Mouse (Mus musculus) adrenal gland, adult (tissue): ENCODE results near the gene Zdhhc22.
A peak's percentile ranks its signal among the peaks of the same experiment; 100 is the strongest.

ENCODE experiments used
- DNase-seq, 2 experiments: peaks; one replicate each; pipeline ENCODE4 v3.0.0; 2022 to 2023; ENCODE audit warnings: low spot score in 1 of 2; ENCODE audit not compliant: inconsistent age in 2 of 2

Zdhhc22 gene

DNA sequence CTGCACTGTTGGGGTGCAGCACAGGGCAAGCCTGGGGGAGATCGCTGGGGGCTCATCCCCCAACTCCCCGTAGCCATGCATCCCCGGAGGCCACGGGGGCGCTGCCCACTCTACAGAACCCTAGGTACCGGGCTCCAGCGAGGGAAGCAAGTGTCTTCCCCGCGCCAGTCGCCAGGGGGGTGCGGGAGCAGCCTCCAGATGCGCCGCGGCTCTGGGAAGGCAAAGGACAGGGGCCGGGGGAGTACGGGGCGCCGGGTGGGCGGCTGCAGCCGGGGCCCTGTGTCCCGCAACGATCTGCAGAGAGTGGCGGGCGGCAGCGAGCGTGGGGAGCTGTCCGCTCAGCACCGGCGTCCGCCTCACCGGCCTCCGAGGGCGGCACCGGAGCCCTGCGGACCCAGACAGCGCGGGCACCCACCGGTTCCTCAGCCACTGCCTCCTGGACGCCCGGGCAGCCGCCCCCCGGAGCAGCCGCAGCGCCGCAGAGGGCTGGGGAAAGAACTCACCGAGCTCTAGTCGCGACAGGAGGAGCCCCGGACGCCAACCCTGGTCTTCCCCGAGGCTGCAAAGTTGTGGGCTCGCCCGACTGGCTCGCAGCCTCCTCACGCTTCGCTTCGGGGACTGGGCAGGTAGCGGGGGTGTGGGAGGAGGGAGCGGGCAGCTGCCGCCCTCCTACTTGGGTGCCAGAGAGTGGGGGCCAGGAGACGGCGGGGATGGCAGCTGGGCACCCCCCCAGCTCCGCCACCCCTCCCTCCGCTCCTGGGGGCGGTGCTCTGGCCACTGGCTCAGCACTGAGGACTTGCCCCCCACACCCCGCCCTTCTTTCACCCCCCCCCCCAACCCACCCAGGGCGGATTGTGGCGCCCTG, at the start of gene Zdhhc22:
TSS of gene Zdhhc22 (minus strand) at position 541 of the 865 bp plus-strand sequence.
- peak in 1 of 2 experiments; percentile 67 for DNase-seq

DNA sequence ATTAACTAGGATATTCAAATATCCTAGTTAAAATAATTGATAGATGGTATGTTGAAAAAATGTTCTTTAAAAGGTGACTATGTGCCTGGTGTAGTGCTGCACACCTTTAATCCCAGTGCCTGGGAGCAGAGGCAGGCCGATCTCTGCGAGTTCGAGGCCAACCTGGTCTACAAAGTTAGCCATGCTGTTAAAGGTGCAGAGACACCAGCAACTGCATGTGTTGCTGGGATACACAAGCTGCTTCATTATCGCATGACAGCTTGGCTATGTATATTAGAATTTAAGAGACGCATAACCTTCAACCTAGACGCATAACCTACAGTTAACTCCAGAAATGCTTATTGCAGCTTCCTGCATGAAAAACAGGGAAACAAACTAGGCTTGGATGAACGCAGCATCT, 46.4 kb upstream of the Zdhhc22 start:
- DNase-seq: no peak

DNA sequence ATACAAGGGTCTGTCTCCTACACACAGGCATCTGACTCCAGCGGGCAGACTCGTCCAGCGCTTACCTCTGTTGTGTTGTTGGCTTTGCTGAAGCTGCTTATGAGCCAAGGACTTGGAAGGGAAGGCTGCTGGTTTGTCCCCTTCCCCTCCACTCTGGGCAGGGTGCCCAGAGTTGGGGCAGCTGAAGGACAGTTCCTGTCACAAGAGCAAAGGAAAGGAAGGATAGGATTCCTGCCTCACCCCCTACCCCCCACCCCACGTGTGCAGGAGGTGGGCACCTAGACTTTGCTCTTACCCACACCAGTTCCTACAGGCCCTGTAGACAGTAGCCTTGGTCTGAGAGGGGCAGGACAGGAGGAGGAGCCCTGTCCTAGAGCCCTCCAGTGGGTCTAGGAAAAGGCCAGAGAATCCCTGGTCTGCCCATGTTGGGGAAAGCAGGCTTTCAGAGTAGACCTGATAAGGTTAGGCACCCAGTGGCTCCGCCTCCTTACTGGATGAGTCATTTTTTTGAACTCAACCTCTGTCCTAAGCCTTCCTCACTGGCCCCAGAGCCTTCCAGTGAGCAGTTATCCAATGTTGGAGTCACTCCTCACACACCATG, 41.0 kb upstream of the Zdhhc22 start:
- peak in 1 of 2 experiments; percentile 37 for DNase-seq

DNA sequence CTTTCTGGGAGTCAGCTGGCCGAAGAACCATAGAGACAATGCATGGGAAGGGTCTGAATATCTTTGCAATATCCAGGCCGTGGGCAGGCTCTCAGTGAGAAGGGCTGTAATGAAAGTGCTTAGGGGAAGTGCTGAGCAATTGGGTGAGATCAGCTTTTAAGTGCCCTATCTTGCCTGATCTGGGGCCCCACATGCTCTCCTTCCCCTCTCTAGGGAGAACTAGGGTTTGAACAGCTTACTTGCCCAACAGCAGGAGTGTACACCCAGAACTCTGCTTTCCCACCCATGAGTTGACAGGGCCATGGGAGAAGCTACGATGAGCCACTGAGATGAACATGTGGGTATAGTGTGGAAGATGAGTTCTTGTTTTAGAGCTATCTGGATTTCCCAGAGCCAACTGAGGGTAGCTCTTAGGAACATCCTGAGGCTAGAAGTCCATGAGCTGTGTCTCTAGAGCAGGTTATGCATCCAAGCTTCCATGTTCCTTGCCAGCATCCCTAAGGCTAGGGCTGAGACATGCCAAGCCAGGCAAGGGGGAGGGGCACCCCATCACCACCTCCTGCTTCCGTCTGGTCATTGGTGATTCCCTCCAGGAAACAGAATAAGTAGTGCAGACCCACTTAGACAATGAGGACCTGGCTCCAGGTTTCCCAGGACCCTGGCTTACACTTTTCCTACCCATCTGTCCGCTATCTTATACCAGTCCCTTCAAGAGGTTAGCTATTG, 39.2 kb upstream of the Zdhhc22 start:
- DNase-seq: no peak

DNA sequence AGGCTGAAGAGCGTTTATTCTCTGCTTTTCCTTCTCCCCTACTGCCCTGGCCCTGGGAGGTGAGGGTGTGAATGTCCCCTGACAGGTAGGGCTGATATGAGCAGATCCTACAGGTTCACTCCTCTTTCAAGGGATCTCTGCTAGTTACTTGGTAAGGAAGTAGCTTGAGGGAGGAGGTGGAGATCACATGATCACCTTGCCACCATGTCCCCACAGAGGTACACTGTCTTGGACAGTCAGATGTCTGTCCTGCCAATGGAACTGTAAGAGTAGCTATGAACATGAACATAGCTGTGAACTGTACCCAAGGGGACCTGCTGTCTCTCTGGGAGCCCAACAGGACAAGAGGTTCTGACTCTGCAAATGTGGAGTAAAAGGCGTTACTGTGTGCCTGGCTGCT, 37.8 kb upstream of the Zdhhc22 start:
- no peak for DNase-seq

DNA sequence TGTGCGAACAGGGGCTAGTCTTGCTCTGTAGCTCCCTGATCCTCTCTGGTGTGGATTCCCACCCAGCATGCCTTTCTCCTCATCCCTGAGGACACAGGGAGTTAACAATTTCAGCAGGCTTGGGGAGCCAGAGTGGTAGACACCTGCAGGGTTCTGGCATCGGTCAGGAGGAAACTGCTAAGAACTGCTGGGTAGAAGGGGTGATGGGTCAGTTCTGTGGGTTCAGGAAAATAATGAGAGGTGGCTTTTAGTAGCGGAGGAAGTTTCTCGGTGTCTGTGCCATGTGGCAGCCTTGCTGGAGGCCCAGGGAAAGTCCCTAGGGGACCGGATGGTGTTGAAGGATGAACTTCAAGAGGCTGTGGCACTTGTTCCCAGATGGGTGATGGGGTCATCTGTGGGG, 37.2 kb upstream of the Zdhhc22 start:
- DNase-seq: no peak

DNA sequence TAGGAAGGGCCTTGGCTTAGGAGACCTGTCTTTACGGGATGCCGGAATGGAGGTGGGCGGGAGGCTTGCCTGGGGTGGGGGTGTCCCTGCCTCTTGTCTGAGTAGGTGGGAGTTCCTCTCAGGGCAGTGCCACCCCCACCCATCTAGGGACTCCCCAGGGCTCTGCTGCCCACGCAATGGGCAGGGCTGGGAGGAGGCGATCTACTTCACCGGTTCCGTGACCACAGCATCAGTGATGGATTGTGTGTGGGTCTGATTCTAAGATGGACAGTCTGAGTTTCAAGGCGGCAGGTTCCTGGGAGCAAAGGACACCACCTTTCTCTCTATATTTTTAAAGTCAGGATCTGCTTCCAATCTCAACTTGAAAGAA, 36.6 kb upstream of the Zdhhc22 start:
- DNase-seq: no peak

DNA sequence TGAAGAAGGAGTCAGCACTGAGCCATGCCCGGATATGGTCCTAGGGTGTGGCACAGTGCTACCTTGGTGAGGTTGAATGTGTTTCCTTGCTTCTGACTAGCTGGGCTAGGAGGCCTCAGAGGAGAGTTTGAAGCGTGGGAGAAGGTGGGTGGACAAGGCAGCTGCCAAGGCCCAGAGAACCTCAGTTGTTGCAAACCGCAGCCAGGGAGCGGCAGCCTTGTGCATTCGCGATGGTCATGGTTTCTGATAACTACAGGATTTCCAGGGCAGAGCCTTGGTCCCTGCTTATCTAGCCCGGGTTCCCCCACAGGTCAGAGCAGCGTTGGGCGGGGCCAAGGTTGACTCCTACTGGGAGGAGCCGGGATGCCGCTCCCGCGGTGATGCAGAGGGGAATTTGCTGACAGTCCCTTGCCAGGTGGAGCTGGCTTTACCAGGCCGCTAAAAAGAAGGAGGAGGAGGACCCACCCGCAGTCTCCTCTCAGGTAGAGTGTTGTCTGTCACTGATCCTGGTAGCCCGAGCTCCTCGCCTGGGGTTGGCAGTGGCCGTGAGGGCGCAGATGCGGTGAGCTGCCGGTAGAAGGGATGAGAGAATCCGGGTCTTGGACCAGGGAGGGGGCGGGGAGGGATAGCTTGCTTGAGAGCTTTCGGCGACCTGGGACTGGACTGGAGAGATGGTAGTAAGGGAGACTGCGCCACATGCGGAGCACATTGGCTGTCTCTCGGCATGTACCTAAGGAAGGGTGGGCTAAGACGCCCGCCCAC, 36.1 kb upstream of the Zdhhc22 start:
- DNase-seq: peak; percentile 34 to 61

DNA sequence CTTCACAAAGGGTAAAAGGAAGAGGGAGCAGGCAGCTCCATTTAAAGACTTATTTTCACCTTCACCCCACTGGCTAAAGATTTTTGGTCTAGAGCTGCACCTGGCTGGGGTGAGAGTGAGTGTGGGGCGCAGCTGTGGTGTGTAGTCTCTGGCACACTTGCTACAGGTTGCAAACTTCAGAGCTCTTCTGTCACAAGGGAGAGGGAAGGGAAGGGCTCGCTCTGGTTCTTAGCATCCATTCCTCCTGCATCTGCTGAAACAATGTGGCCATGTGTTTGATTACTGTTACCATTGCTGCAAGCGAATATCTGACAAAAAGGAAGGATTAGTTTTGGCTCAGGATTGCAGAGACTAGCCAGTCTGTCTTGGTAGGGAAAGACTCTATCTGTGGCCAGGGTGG, 33.2 kb upstream of the Zdhhc22 start:
- no peak for DNase-seq

DNA sequence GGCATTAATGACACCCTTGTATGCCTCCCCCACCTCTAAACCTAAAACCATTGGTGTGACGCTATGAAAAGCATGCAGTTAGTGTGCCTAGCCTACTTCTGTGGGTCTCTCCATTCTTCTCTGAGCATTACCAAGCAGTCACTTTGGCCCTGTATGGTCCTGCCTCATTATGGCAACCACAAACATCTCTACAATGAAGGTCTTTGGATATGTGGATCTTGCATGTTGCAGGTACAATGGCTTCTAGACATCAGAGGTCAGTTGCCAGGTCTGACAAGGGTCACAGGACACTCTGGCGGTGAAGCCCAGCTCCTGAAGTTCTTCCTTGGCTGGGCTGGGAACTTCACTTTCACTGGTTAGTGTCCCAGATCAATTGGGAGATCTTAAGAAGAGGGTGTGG, 31.8 kb upstream of the Zdhhc22 start:
- DNase-seq: no peak

DNA sequence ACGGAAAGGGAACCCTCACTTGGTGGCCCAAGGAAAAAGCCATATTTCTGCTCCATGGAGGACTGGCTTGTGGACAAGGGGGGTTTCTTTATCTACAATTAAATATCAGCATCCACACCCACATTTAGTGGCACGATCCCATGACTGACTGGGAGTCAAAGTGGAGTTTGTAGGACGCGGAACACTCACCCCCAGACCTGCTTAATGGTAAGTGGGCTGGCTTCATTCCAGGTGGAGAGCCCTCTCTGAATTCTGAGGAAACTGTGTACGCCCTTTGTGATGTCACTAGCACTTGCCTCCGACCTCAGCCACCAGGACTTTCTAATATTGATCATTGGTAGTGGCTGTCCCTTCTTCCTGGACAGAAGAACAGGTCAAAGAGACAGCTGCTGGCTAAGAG, 30.8 kb upstream of the Zdhhc22 start, which contains the start of gene Tmem63c:
TSS of gene Tmem63c (plus strand) at position 301 of the 400 bp plus-strand sequence.
- no peak for DNase-seq

DNA sequence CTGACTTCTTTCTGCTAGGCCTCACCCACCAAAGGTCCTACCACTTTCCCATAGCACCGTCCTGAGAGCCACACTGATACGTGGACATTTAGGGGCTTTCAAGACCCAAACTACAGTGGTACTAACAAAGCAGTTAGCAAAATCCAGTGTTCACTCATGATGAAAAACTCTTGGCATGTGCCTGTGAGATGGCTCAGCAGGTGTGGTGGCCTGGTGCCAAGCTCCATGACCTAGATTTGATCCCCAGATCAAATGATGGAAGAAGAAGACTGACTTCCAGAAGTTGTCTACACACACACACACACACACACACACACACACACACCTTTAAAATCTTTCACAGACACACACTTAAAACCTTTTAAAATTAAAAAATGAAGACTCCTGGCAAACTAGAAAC, 28.5 kb upstream of the Zdhhc22 start:
- DNase-seq: no peak

DNA sequence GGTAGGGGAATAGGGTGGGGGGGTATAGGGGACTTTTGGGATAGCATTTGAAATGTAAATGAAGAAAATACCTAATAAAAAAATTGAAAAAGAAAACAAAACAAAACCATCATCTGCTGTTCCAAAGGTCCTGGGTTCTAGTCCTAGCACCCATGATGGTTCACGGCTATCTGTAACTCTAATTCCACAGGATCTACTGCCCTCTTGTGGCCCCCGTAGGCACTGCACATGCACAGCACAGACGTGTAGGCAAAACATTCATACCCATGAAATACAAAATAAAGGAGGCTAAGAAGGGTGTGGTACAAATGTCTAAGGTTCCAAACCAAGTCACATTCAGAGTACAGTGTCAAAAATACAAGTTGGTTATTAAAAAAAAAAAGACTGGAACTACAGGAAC, 26.8 kb upstream of the Zdhhc22 start:
- DNase-seq: peak in 1 of 2 experiments; percentile 51

DNA sequence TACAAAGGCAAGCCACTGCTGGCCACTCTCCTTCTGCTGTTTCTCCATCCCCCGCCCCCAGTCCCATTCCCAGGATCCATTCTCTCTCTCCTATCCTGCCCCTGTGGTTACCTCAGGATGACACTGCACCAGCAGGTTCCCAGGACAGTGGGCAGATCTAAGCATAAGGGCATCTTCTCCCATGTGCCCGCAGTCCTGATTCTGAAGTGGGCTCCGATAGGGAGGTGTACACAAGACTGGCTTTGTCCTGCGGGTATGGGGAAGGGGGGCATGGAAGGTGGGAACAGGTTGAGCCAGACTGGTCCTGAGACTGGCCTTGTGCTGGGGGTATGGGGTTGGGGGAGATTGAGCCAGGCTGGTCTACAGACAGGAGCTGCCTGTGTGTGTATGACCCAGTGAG, 14.4 kb upstream of the Zdhhc22 start:
- DNase-seq: no peak

DNA sequence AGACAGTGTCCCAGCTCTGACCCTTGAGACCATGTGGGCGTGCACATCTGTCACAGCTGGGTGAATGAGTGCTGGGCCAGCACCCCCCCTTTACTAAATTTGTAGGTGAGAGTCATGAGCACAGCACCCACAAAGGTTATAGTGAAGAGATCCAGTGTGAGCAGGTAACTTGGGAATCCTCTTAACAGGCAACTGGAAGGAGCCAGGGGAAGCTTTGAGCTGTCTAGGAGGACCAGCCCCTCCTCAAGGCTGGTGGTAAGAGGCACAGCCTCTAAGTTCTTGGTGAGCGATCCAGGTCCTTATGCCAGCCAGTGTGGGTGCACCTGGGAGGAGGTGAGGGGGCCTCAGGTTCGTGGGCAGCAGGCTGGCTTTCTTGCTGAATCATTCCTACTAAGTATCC, 13.4 kb upstream of the Zdhhc22 start:
- DNase-seq: no peak

DNA sequence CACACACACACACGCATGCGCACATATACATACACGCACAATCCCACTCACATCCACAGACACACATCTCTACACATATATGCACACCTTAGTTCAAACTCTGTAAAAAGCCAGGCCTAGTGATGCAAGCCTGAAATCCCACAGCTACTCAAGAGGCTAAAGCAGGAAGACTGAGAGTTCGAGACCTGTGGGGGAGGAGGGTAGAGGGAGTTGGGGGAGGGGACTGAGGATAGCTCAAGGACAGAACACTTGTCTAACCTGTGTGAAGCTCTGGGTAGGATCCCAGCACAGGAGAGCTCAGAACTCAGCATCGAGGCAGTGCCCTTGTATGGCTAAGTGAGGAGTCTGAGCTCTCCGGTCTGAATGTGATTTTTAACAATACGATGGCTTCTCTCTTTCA, 12.6 kb upstream of the Zdhhc22 start:
- DNase-seq: no peak

DNA sequence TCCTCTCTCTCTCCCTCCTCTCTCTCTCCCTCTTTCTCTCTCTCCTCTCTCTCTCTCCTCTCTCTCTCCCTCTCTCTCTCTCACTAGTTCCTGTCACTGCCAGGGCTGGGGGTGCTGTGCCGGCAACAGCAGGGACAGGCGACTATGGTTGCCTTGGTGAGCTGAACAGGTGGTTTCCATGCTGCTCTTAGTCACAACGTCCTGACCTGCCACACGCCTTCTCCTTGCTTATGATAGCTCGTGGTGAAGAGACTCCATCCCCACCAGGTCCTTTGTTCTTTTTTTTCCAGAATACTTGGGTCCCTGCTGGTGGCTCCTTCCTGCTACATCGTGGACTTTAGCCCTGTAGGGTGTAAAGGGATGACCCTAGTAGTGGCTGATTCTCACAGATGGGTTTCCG, 12.0 kb upstream of the Zdhhc22 start:
- no peak for DNase-seq

DNA sequence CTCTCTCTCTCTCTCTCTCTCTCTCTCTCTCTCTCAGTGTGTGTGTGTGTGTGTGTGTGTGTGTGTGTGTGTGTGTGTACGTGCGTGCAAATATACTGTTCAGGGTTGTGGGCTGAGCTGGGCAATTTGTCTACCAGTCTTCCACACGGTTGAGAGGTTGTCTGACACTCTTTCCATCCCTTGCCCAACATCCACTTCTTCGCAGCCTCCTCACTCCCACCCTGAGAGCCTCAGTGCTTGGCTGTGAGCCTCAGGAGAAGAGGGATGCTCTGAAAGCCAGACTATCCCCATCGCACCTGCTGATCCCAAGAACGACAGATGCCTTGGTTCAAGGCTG, 10.6 kb upstream of the Zdhhc22 start:
- DNase-seq: no peak

DNA sequence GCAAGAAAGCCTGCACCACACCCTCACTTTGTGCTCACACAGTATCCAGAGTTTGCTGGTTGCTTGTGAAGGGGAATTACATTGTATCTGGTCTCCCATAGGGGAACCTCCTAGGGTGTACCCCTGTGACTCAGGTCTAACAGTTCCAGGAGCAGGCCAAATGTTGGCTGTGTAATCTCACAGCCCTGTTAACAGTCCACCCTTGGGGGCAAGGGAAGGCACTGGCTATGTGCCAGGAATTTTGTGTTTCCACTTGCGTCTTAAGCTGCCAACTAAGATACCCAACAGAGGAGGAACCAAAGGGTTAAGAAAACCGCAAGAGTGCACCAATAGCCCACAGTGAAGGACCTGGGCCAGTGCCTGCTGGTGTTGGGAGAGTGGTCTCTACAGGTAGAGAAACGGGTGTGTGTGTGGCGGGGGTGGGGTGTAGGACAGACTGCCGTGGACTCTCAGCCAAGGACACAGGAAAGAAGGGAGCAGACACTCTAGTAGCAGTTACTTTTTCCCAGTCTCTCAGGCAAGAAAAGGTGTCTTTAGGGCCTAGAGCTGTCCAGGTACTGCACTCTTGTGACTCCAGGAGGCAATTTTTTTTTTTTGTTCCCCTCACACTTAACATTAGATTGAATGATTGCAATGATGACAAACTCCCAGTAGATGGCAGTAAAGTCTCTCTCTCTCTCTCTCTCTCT, 10.1 kb upstream of the Zdhhc22 start:
- DNase-seq: no peak

DNA sequence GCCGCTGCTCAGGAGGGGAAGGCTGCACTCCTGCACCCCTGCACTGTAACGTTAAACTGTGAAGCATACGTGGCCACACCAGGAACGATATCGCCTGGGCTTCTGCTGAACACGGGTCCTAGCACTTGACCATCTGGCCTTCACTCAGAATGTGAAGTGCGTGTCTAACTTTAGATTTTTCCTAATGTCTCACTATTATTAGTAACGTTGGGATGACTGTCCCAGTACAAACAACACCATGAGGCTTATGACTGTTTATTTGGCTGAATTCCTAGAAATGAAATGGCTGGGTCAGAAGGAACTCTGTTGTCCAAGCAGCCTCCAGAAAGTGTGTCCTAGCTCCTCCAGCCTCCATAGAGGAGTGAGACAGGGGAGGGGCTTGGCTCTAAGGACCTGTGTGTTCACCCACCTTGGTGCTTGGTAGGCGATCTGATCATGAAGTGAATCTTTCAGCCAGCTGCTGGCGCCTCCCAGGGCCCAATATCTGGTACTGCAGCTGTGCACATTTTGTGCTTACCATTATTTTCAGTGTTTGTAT, 9.1 kb upstream of the Zdhhc22 start:
- no peak for DNase-seq

DNA sequence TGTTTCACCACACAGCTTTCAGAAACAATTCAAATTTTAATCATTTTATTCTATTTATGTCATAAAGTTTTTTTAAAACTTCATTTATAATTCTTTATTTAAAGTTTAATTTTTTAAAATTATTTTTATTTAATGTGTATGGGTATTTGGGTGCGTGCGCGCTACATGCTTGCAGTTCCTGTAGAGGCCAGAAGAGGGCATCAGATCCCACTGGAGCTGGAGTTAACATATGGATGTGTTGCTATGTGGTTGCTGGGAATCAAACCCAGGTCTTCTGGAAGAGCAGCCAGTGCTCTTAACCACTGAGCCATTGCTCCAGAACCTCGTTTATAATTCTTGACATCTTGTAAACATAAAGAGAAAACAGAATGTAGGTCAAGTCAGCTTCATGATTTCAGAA, 8.5 kb upstream of the Zdhhc22 start:
- no peak for DNase-seq
